Mouse (Mus musculus) yolk sac, embryonic 10.5 days (tissue): Measurements from ENCODE around the gene Hadha.

ENCODE experiments used
- DNase-seq: peaks from one replicate; pipeline ENCODE4 v3.0.0-alpha.2; 2017; ENCODE audit warnings: low spot score

The Hadha gene

GRCm38 (mm10) chr5:30112533-30113068 is 42.4 kb downstream of the Hadha start:
- no peak for DNase-seq

DNA sequence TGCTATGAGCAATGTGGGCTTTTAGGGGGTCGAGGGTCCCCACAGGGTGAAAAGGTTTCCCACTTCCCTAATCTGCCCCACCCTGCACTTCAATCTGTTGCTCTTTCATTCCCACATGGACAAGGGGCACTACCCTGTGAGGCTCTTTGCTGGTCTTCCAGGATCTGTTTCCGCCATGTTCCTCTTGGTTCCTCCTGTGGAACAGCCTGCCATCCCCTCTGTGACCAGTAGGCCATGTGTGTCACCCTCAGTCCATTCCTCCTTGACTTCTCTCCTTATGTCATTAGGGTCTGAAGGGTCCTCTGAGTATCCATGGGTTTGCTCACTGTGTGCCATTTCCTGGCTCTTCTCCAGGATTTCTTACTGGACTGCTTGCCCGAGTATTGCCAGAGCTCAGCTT is 43.2 kb downstream of the Hadha start:
- DNase-seq, result no peak

DNA sequence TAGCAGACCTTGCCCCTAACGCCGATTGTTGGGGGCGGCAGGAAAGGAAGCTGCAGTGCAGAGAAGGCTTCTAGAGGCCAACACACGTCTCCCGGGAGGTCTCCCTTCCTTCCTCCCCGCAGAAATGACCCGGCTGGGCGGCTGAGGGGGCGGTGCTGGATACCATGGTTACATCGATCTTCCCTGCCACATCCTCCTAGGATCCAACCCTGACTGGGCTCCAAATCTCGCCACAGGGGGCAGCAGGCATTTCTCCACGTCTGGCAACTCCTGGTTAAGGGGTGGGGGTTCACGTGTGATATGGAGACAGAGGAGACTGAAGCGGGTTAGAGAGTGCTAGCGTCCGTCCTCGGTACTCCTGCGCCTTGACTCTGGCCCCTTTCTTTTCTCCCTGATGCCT is 43.8 kb downstream of the Hadha start:
- DNase-seq, result peak; percentile 24

- DNase-seq, result no peak
These were observed 44.4 kb downstream of the Hadha start for GRCm38 (mm10) chr5:30110371-30111060.

DNA sequence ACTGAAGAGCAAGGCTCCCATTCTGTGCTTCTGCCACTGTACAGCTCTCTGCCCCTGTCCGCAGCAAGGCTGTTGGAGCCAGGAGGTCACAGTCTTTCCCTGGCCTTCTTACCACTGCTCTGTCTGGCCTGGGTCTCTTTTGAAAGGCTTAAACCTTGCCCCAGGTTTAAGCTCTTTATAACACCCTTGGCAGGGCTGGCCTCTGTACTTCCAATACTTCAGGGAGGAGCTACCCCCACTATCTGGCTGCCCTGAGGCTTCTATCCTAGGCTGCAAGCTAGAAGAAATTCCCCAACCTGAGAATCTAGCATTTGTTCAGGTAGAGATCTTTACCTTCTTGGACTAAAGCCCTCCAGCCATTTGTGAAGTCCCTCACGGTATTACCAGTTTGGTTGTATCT is 45.1 kb downstream of the Hadha start:
- DNase-seq, result no peak

DNA sequence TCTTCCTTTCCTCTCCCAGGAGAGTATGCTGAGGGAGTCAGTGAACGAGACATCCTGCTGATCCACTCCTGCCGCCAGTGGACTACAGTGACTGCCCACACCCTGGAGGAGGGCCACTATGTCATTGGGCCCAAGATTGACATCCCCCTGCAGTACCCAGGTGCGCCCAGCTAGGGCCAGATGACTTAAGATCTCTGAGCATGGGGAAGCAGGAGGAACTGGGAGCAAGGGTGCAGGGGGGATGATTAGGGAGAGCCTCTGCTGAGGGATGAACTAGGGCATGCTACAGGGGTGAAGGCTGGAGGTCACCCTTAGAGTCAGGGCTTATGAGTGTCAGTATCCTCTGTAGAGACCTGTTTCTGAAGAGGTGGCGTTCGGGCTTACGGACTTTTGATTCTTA is 46.7 kb downstream of the Hadha start:
- DNase-seq, result no peak

DNA sequence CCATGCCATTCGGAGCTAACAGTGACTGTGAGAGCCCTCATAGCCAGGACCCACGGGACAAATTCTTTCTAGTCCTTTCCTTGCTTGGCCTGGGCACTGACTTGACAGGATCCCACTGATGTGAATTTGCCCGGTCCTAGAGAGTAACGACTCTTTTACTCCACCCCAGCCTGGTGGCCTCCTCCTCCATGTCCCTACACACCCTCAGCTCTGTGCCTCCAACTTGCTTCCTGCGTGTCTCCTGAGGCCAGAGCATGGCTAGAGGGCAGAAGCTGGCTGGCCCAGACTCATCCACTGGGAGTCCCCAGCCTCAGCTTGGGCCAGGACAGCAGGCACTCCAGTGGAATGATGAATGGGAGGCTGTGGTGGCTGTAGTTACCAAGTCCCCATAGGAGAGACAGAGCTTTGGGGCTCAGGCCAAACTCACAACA is 47.3 kb downstream of the Hadha start:
- no peak for DNase-seq

DNA sequence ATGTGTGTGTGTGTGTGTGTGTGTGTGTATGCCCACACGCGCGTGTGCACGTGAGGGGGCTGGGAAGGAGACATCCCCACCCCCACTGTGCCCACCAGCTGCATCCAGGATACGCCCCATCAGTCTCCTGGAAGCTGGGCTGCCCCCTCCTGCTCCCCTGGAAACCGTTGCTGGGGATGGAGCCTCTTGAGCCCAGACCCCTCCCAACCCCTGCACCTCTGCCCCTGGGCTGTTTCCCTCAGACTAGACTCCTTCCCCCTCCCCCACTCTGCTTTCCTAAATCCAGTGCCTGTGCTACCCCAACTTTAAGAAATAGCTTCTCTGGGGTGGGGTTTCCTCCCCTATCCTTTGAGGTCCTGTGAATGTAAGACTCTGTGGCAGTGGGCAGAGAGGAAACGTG is 47.8 kb downstream of the Hadha start:
- no peak for DNase-seq

DNA sequence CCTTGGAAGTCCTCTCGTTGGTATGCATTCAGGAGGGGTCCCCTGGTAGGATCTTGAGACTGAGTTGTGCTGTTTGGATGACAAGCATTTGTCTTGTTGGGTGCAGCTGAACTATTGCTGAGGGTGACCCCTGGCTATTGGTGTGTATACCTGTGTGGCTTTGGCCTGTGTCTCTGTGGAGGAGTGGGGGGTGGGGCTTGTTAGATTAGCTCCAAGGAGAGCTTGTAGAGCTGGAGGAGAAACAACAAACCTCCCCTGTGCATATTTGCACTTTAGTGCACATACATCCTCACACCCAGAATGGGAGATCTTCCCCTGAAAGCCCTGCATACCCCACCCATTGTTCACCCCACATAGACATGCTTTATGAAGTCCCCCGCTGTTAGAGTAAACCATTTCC is 48.2 kb downstream of the Hadha start:
- no peak for DNase-seq

- DNase-seq, result no peak
These were observed 49.2 kb downstream of the Hadha start, which contains the start of gene 3110082J24Rik for GRCm38 (mm10) chr5:30105668-30106300. Gene 3110082J24Rik, minus strand, starts transcription at chr5:30106086.

GRCm38 (mm10) chr5:30104841-30105667 is 49.9 kb downstream of the Hadha start, which contains the start of gene Garem2:
Gene Garem2, plus strand, starts transcription at chr5:30105161.
- DNase-seq, result peak; percentile 36

DNA sequence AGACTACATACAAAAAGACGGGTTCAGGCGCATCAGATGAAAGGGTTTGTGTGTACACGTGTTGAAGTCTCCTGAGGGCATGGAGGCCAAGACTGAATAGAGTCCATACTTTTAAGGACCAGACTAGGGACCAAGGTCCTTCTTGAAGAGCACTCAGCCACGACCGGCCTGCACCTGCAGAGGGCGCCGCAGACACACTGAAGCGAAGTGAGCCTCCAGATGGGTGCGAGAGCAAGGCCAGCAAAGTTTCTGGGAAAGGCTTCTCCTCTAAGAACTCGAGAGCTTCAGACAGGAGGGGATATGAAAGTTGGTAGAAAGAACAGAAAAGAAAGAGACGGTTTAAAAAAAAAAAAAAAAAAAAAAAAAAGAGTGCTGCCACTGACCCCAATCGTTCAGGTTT is 50.6 kb downstream of the Hadha start:
- DNase-seq, result no peak

GRCm38 (mm10) chr5:30103340-30103739 is 51.6 kb downstream of the Hadha start:
- DNase-seq, result no peak

DNA sequence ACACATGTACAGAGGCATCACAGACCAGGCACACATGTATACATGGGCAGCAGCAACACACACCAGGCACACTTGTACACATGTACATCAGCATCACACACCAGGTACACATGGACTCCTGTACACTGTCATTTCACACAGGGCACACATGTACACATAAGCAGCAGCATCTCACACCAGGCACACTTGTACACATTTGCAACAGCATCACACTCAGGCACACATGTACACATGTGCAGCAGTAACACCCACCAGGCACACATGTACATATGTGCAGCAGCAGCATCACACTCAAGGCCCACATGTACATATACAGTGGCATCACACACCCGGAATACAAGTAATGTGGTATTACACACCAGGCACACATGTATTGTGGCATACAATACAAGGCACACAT is 56.7 kb downstream of the Hadha start:
- no peak for DNase-seq

GRCm38 (mm10) chr5:30095731-30096130 is 59.2 kb downstream of the Hadha start:
- DNase-seq, result no peak

DNA sequence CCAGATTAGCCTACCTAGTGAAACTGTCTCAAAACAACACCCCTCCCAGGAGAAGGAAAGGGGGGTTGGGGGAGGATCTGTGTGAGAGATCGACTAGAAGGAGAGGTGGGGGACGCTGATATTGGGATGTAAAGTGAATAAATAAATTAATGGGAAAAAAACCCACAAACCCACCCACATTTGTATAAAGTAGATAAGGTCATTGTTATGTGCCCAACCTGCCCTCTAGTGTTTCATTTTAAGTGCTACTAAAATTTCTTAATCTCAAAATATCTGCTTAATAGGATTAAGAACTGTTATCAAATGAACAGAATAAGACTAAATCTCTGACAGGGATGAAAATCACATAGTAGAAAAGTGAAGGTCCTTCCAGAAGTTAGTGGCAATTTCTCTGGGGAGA is 60.6 kb downstream of the Hadha start:
- no peak for DNase-seq

- no peak for DNase-seq
These were observed 62.3 kb downstream of the Hadha start for GRCm38 (mm10) chr5:30092701-30093100.

- DNase-seq, result peak; percentile 91
These were observed 81.8 kb downstream of the Hadha start, which contains the start of gene Tyms for GRCm38 (mm10) chr5:30072825-30073821. Gene Tyms, minus strand, starts transcription at chr5:30073617.

- no peak for DNase-seq
These were observed 82.6 kb downstream of the Hadha start for GRCm38 (mm10) chr5:30072377-30072776.

DNA sequence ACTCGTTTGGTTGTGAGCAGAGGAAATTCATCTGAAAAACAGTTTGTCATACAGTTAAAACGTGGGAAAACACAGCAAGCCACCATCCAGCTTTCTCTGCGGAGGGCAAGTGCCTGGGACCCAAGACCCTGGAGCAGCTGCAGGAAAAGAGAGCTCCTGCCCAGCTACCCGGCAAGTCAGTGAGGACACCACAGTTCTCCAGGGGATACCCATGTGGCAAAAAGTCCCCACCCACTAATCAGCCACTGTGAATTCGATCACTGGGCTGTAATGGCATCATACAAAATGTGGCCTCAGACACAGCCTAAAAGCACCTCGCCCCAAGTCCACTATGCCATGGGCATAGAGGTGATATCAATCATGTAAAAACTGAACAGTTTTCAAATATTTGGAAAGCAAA is 83.3 kb downstream of the Hadha start:
- no peak for DNase-seq
